Mouse (Mus musculus): Measurements from ENCODE around the gene Casz1. TPM values are rescaled to one million over a fixed set of nuclear protein-coding genes. Genes with fewer than 3 reads are reported as not detected.

The Casz1 gene
- polyA plus RNA-seq (2017; shearing (Covaris generic)) = 7.5 TPM

DNA sequence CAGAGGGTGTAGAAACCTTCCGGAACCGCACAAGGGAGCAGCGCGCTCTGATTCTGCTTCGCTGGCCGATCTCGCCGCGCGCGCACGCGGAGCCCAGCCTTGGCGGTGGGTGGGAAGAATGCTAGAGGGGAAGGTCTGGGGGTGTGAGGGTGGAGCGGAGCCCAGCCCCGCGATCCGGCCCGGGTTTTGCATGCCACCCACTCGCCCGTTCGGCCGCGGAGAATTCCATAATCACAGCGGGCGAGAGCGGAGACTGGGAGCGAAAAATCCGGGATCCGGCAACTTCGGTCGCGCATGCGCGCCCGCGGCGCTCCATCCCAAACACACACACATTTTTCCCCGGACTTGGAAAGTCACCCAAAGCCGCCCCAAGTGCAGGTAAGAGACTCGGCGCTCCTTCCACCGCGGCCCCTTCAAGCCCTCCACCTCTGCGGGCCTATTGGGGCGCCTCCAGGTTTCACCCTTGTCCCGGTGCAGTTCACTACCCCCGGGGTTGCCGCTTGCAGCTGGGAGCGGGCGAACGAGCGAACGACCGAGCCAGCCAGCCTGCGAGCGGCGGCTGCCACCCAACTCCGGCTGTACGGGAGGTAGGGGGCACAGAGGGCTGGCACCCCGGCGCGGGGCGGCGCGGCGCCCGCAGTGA lies at the start of gene Casz1:
Gene Casz1 (plus strand): TSS at position 293 of the 643 bp plus-strand sequence.

Other genes with a start within 250 kb of the Casz1 start
- 91.0 TPM for gene Exosc10, start 246.0 kb upstream of the Casz1 start, polyA plus RNA-seq (2017; shearing (Covaris generic))
- 30.4 TPM for gene Srm, start 212.9 kb upstream of the Casz1 start, polyA plus RNA-seq (2017; shearing (Covaris generic))
- not detected for gene Masp2, start 201.9 kb upstream of the Casz1 start, polyA plus RNA-seq (2017; shearing (Covaris generic))
- gene Tardbp, start 177.4 kb upstream of the Casz1 start, polyA plus RNA-seq (2017; shearing (Covaris generic)) = 260 TPM
- not detected for gene Gm572, start 161.1 kb upstream of the Casz1 start, polyA plus RNA-seq (2017; shearing (Covaris generic))

All from effector memory CD4-positive, alpha-beta T cell, adult 5 months (primary cell).